Mouse (Mus musculus): ENCODE measurements around the gene Lrrc8e. TPM values are rescaled to one million over a fixed set of nuclear protein-coding genes. Genes with fewer than 3 reads are reported as not detected.

Gene Lrrc8e
- polyA plus RNA-seq (2012; rRNA removed) (0.30 and 0.36 TPM in 2 replicates), polyA plus RNA-seq (2014; fragmentation: Nextera tagmentation; extraction: Ambion mirVana) (0.37 and 0.40 TPM in 2 replicates)

- no peak for DNase-seq (ENCODE audit: low spot score)
- peaks cover 14% of the 10 kb centered on the region for H3K27me3 ChIP-seq (ENCODE audit: control insufficient read depth, insufficient read depth, low read length)
- H3K9ac ChIP-seq (ENCODE audit: low read depth, low read length, severe bottlenecking) = peak within 1 kb of the TSS; percentile 44
- WGBS = 3% methylated on average over 33 of the region's 33 CpGs
- ATAC-seq (ENCODE audit: low FRiP score, low read depth) = no peak
- no peaks in the 10 kb centered on the region for H3K36me3 ChIP-seq (ENCODE audit: control insufficient read depth, insufficient read depth, low read length)
- H3K4me2 ChIP-seq (replicated peaks; ENCODE audit: low read depth, low read length, severe bottlenecking) = peak within 1 kb of the TSS; percentile 49
- no peak within 1 kb of the TSS for H3K27ac ChIP-seq (replicated peaks; ENCODE audit: low read depth, low read length)
- TF ChIP-seq POLR2A (IDR thresholded peaks at IDR 0.05; ENCODE audit: borderline replicate concordance, extremely low read depth, insufficient read depth, insufficient read length) = no peak
- no peaks in the 10 kb centered on the region for H3K9me3 ChIP-seq (ENCODE audit: control insufficient read depth, low read length)
- peak within 1 kb of the TSS; percentile 27 for H3K4me3 ChIP-seq (replicated peaks; ENCODE audit: low read length)
- peaks cover 6% of the 10 kb centered on the region; the same call in 1 of the 2 replicates for H3K4me1 ChIP-seq (ENCODE audit: control insufficient read depth, insufficient read depth, low read length)
Observed at GRCm38 (mm10) chr8:4226739-4227347, at the start of gene Lrrc8e. Gene Lrrc8e (plus strand): TSS chr8:4226827.

GRCm38 (mm10) chr8:4183409-4183808 lies 43.2 kb upstream of the Lrrc8e start:
- WGBS = 82% methylated on average over 8 of the region's 8 CpGs
- no peaks in the 10 kb centered on the region for H3K9me3 ChIP-seq (ENCODE audit: control insufficient read depth, low read length)
- no peaks in the 10 kb centered on the region for H3K27me3 ChIP-seq (ENCODE audit: control insufficient read depth, insufficient read depth, low read length)
- no peak for DNase-seq (ENCODE audit: low spot score)
- H3K4me3 ChIP-seq (replicated peaks; ENCODE audit: low read length) = no peak overlapping the region
- H3K4me1 ChIP-seq (ENCODE audit: control insufficient read depth, insufficient read depth, low read length) = no peaks in the 10 kb centered on the region
- H3K36me3 ChIP-seq (ENCODE audit: control insufficient read depth, insufficient read depth, low read length) = peaks cover 41% of the 10 kb centered on the region
- no peak for ATAC-seq (ENCODE audit: low FRiP score, low read depth)
- no peak overlapping the region for H3K27ac ChIP-seq (replicated peaks; ENCODE audit: low read depth, low read length)
- TF ChIP-seq POLR2A (IDR thresholded peaks at IDR 0.05; ENCODE audit: borderline replicate concordance, extremely low read depth, insufficient read depth, insufficient read length) = no peak
- H3K4me2 ChIP-seq (replicated peaks; ENCODE audit: low read depth, low read length, severe bottlenecking) = no peak overlapping the region
- H3K9ac ChIP-seq (ENCODE audit: low read depth, low read length, severe bottlenecking) = no peak overlapping the region

- WGBS = 98% methylated on average over 2 of the region's 2 CpGs
- Histone ChIP-seq H3K9ac (ENCODE audit: low read depth, low read length, severe bottlenecking) (no peak overlapping the region), H3K27ac (replicated peaks; ENCODE audit: low read depth, low read length) (no peak overlapping the region), H3K36me3 (ENCODE audit: control insufficient read depth, insufficient read depth, low read length) (peaks cover 49% of the 10 kb centered on the region), H3K9me3 (ENCODE audit: control insufficient read depth, low read length) (no peaks in the 10 kb centered on the region), H3K4me3 (replicated peaks; ENCODE audit: low read length) (no peak overlapping the region), H3K4me2 (replicated peaks; ENCODE audit: low read depth, low read length, severe bottlenecking) (no peak overlapping the region), H3K4me1 (ENCODE audit: control insufficient read depth, insufficient read depth, low read length) (no peaks in the 10 kb centered on the region), H3K27me3 (ENCODE audit: control insufficient read depth, insufficient read depth, low read length) (no peaks in the 10 kb centered on the region)
- ATAC-seq (ENCODE audit: low FRiP score, low read depth) (no peak), DNase-seq (ENCODE audit: low spot score) (no peak)
- TF ChIP-seq POLR2A (IDR thresholded peaks at IDR 0.05; ENCODE audit: borderline replicate concordance, extremely low read depth, insufficient read depth, insufficient read length) = no peak
Observed at GRCm38 (mm10) chr8:4186151-4186550, 40.5 kb upstream of the Lrrc8e start.

GRCm38 (mm10) chr8:4188605-4189004 lies 38.0 kb upstream of the Lrrc8e start:
- peaks cover 50% of the 10 kb centered on the region for H3K36me3 ChIP-seq (ENCODE audit: control insufficient read depth, insufficient read depth, low read length)
- H3K4me1 ChIP-seq (ENCODE audit: control insufficient read depth, insufficient read depth, low read length) = peaks cover 3% of the 10 kb centered on the region; the same call in 1 of the 2 replicates
- no peak overlapping the region for H3K27ac ChIP-seq (replicated peaks; ENCODE audit: low read depth, low read length)
- H3K27me3 ChIP-seq (ENCODE audit: control insufficient read depth, insufficient read depth, low read length) = no peaks in the 10 kb centered on the region
- no peak overlapping the region for H3K4me2 ChIP-seq (replicated peaks; ENCODE audit: low read depth, low read length, severe bottlenecking)
- H3K9ac ChIP-seq (ENCODE audit: low read depth, low read length, severe bottlenecking) = no peak overlapping the region
- no peak overlapping the region for H3K4me3 ChIP-seq (replicated peaks; ENCODE audit: low read length)
- no peak for TF ChIP-seq POLR2A (IDR thresholded peaks at IDR 0.05; ENCODE audit: borderline replicate concordance, extremely low read depth, insufficient read depth, insufficient read length)
- H3K9me3 ChIP-seq (ENCODE audit: control insufficient read depth, low read length) = no peaks in the 10 kb centered on the region
- no peak for DNase-seq (ENCODE audit: low spot score)
- ATAC-seq (ENCODE audit: low FRiP score, low read depth) = no peak

- no peaks in the 10 kb centered on the region for H3K9me3 ChIP-seq (ENCODE audit: control insufficient read depth, low read length)
- H3K27me3 ChIP-seq (ENCODE audit: control insufficient read depth, insufficient read depth, low read length) = no peaks in the 10 kb centered on the region
- no peak overlapping the region for H3K27ac ChIP-seq (replicated peaks; ENCODE audit: low read depth, low read length)
- H3K36me3 ChIP-seq (ENCODE audit: control insufficient read depth, insufficient read depth, low read length) = peaks cover 49% of the 10 kb centered on the region
- no peak overlapping the region for H3K9ac ChIP-seq (ENCODE audit: low read depth, low read length, severe bottlenecking)
- H3K4me3 ChIP-seq (replicated peaks; ENCODE audit: low read length) = no peak overlapping the region
- H3K4me1 ChIP-seq (ENCODE audit: control insufficient read depth, insufficient read depth, low read length) = peaks cover 3% of the 10 kb centered on the region; the same call in 1 of the 2 replicates
- DNase-seq (ENCODE audit: low spot score) (no peak), ATAC-seq (ENCODE audit: low FRiP score, low read depth) (no peak)
- 36% methylated on average over 3 of the region's 3 CpGs for WGBS
- no peak overlapping the region for H3K4me2 ChIP-seq (replicated peaks; ENCODE audit: low read depth, low read length, severe bottlenecking)
- TF ChIP-seq POLR2A (IDR thresholded peaks at IDR 0.05; ENCODE audit: borderline replicate concordance, extremely low read depth, insufficient read depth, insufficient read length) = no peak
Observed at GRCm38 (mm10) chr8:4189031-4189722, 37.5 kb upstream of the Lrrc8e start.

Measured in limb, embryonic 14.5 days (tissue).